Comparison of ENCODE assay signal across 10 mouse cellular contexts in genomic region chr9:72735822-72736410, GRCm38 (mm10).
DNase-seq lines count a peak whose midpoint lies in the region; ATAC-seq and TF ChIP-seq lines count a peak whose summit lies in the region.
"Had no signal": no experiment of that assay in that cellular context is flagged by ENCODE, and none has a peak within 500 bp of the region (broad histone marks: within the 10 kb centered on the region; RNA-seq: fewer than 3 reads in every experiment).

No protein-coding gene starts in this region.

- no peak overlapping the region for H3K27ac ChIP-seq in heart, embryonic 11.5 days (ENCODE audit: low read depth, low read length)
- H3K27ac ChIP-seq in limb, embryonic 10.5 days, result no peak overlapping the region
- H3K27ac ChIP-seq in olfactory bulb, adult 2 months (ENCODE audit: insufficient read depth, low read depth, low read length), result no peak overlapping the region
- H3K27ac ChIP-seq: embryonic facial prominence, embryonic 13.5 days; limb, embryonic 13.5 days had no signal

- peak; percentile 89 for TF ChIP-seq CTCF in Patski (IDR thresholded peaks at IDR 0.05)
- peak; percentile 31; the same call in 1 of the 2 replicates for TF ChIP-seq CTCF in olfactory bulb, adult 2 months (IDR thresholded peaks at IDR 0.05; ENCODE audit: insufficient read depth, low read depth, low read length)

- no peak overlapping the region for H3K4me3 ChIP-seq in heart, embryonic 11.5 days (ENCODE audit: low read depth, low read length)
- H3K4me3 ChIP-seq in limb, embryonic 10.5 days, result no peak overlapping the region
- no peak overlapping the region for H3K4me3 ChIP-seq in olfactory bulb, adult 2 months (ENCODE audit: insufficient read depth, low read depth, low read length)
- H3K4me3 ChIP-seq: embryonic facial prominence, embryonic 13.5 days; limb, embryonic 13.5 days had no signal

- peak; percentile 33 to 78 for DNase-seq in heart, adult 18-20 months
- DNase-seq in 3T3-L1 (ENCODE audit: low read depth, low spot score) (peak; percentile 82), Patski (ENCODE audit: low read depth, low spot score) (no peak)
- peak; percentile 62 for DNase-seq in embryo, embryonic 9.5 days (ENCODE audit: extremely low spot score)
- peak; percentile 78 for DNase-seq in limb, embryonic 10.5 days (ENCODE audit: low spot score)
- no peak for DNase-seq in yolk sac, embryonic 10.5 days (ENCODE audit: low spot score)

- TF ChIP-seq POLR2A in olfactory bulb, adult 2 months (IDR thresholded peaks at IDR 0.05; ENCODE audit: insufficient read depth, low read depth, low read length), result no peak

- in situ Hi-C loops in Patski (cut with MboI; ENCODE audit: low pct_unique_long_range_greater_than_20kb), result no loop called here

- no peak for ATAC-seq in heart, embryonic 11.5 days (replicated peaks; ENCODE audit: insufficient number of reproducible peaks, low FRiP score, low TSS enrichment)
- no peak for ATAC-seq in Patski

- CTCF ChIA-PET in Patski (lab: Charles Lee), result interaction anchor here (0.7 to 3.5 kb wide), 3 partner anchors 10 to 150 kb away, joined by 3 to 11 read pairs (median 5); no protein-coding TSS in a partner anchor

- 68% methylated on average over 3 of the region's 3 CpGs for WGBS in heart, embryonic 11.5 days (ENCODE audit: insufficient replicate concordance)
- 73% methylated on average over 3 of the region's 3 CpGs for WGBS in limb, embryonic 10.5 days
- 74% methylated on average over 3 of the region's 3 CpGs for WGBS in olfactory bulb, adult 2 months

- no peaks in the 10 kb centered on the region for H3K27me3 ChIP-seq in heart, embryonic 11.5 days (ENCODE audit: control insufficient read depth, insufficient read depth, low read length)
- no peaks in the 10 kb centered on the region for H3K27me3 ChIP-seq in Patski
- H3K27me3 ChIP-seq in limb, embryonic 10.5 days (ENCODE audit: low read depth, poor library complexity, severe bottlenecking), result no peaks in the 10 kb centered on the region
- H3K27me3 ChIP-seq: embryonic facial prominence, embryonic 13.5 days; limb, embryonic 13.5 days had no signal

- H3K4me1 ChIP-seq in heart, embryonic 11.5 days (ENCODE audit: control insufficient read depth, insufficient read depth, low read length), result no peaks in the 10 kb centered on the region
- no peaks in the 10 kb centered on the region for H3K4me1 ChIP-seq in limb, embryonic 10.5 days
- no peaks in the 10 kb centered on the region for H3K4me1 ChIP-seq in olfactory bulb, adult 2 months (ENCODE audit: control insufficient read depth, insufficient read depth, low read length)
- H3K4me1 ChIP-seq: limb, embryonic 13.5 days had no signal

- H3K9me3 ChIP-seq in heart, embryonic 11.5 days (replicated peaks; ENCODE audit: control insufficient read depth, low read length), result no peaks in the 10 kb centered on the region
- no peaks in the 10 kb centered on the region for H3K9me3 ChIP-seq in limb, embryonic 10.5 days (replicated peaks)
- H3K9me3 ChIP-seq: embryonic facial prominence, embryonic 13.5 days; limb, embryonic 13.5 days had no signal

- no peak overlapping the region for H3K9ac ChIP-seq in heart, embryonic 11.5 days (ENCODE audit: low read depth, low read length)
- H3K9ac ChIP-seq: embryonic facial prominence, embryonic 13.5 days; limb, embryonic 13.5 days had no signal

- POLR2A ChIA-PET in Patski (lab: Charles Lee), result no interaction called here

- H3K36me3 ChIP-seq in heart, embryonic 11.5 days (ENCODE audit: control insufficient read depth, insufficient read depth, low read length), result peaks cover 77% of the 10 kb centered on the region
- peaks cover 99% of the 10 kb centered on the region for H3K36me3 ChIP-seq in limb, embryonic 10.5 days

- H3K4me2 ChIP-seq in heart, embryonic 11.5 days, result no peak overlapping the region
- H3K4me2 ChIP-seq: embryonic facial prominence, embryonic 13.5 days; limb, embryonic 13.5 days had no signal

Comparison
In these comparisons a context has a peak if more than half of its experiments do, and no peak if none do; other contexts are left out.
1. DNase-seq: peak in heart, adult 18-20 months (2 of 2), 3T3-L1 (single experiment), embryo, embryonic 9.5 days (single experiment) and limb, embryonic 10.5 days (single experiment); none in Patski (single experiment) and yolk sac, embryonic 10.5 days (single experiment).